Mouse (Mus musculus) MEL-GATA-1-ER (cell line): Measurements from ENCODE around the gene Tacr2.

Experiments
- DNase-seq: peaks from one replicate; pipeline ENCODE4 v3.0.0-alpha.2; 2012; ENCODE audit warnings: low read depth; ENCODE audit errors: extremely low read depth

Gene Tacr2

DNA sequence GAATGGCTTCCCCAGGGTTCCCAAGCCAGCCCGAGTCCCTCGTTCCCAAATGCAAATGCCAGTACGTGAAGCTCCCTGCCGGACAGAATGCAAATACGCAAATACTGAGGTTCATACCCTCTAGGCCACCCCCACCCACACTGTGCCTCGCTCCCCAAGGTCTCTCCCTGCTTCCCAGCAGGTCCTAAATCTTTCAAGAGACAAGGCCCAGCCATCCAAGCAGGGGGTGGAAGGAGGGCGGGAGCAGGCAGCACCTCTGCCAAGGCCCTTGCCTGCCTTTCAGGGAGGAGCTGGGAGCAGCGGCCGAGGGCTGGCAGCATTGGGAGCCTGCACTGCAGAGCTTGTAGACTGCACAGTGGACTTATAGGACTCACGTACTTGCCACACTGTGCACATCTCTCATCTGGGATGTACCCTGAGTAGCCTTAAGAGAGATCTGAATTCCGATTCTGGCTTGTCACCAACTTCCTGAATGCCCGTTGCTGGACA lies at the start of gene Tacr2:
Tacr2 (plus strand) TSS at position 439 of the 489 bp plus-strand sequence.
- no peak for DNase-seq

GRCm38 (mm10) chr10:62202574-62202973 lies 49.7 kb upstream of the Tacr2 start:
- no peak for DNase-seq

- DNase-seq: no peak
Measured at GRCm38 (mm10) chr10:62208241-62208896, 43.9 kb upstream of the Tacr2 start.

GRCm38 (mm10) chr10:62211310-62211709 lies 40.9 kb upstream of the Tacr2 start:
- DNase-seq: no peak

- peak; percentile 92 for DNase-seq
Measured at GRCm38 (mm10) chr10:62215169-62215616, 37.0 kb upstream of the Tacr2 start.

DNA sequence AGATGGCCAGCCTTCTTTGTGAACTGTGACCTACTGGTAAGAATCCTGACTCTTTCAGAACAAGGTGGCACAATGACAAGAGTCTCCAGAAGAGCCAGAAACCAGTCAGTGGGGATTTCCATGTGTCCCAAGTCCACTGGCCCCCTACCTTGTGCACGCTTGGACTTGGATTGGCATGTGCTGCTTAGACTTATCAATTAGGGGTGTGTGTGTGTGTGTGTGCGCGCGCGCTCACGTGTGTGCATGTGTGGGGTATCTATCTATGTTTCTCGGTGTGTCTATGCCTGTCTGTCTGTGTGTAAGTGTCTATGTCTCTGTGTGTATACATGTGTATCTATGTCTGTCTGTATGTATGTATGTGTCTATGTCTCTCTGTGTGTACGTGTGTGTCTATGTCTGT lies 36.6 kb upstream of the Tacr2 start:
- no peak for DNase-seq

GRCm38 (mm10) chr10:62216595-62216994 lies 35.6 kb upstream of the Tacr2 start:
- peak; percentile 43 for DNase-seq

GRCm38 (mm10) chr10:62217196-62217595 lies 35.0 kb upstream of the Tacr2 start:
- DNase-seq: no peak

DNA sequence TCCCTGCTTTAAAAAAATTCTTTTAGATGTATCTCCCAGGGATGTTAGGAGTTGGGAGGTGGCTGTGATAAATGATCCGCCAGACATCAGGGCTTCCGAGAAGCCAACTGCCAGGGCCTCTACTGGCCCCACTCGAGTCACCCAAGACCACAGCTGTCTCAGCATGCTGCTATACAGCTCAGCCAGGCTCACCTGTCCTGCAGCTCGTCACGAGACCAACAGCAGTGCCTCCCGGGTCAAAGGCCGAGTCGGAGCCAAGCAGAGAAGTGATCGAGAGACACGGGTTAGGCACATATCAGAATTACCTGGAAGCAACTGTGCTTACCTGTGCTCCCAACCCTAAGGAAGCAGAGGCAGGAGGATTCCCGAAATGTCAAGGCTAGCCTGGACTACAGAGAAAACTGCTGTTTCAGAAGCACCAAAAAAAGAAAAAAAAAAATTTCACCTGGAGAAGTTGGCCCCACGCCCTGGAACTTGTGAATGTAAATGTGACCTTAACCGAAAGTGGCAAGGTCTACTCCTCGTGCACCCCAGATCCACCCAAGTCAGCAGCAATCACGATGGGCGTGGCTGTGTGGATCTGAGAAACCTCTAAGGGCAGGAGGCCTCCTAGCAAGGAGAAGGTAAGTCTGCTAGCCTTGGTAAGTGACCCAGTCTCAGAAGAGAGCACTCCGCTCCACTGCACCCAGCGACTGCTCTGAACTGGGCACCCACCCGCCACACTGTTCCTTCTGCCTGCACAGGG lies 34.0 kb upstream of the Tacr2 start:
- no peak for DNase-seq

GRCm38 (mm10) chr10:62218789-62219172 lies 33.5 kb upstream of the Tacr2 start:
- DNase-seq: no peak

DNA sequence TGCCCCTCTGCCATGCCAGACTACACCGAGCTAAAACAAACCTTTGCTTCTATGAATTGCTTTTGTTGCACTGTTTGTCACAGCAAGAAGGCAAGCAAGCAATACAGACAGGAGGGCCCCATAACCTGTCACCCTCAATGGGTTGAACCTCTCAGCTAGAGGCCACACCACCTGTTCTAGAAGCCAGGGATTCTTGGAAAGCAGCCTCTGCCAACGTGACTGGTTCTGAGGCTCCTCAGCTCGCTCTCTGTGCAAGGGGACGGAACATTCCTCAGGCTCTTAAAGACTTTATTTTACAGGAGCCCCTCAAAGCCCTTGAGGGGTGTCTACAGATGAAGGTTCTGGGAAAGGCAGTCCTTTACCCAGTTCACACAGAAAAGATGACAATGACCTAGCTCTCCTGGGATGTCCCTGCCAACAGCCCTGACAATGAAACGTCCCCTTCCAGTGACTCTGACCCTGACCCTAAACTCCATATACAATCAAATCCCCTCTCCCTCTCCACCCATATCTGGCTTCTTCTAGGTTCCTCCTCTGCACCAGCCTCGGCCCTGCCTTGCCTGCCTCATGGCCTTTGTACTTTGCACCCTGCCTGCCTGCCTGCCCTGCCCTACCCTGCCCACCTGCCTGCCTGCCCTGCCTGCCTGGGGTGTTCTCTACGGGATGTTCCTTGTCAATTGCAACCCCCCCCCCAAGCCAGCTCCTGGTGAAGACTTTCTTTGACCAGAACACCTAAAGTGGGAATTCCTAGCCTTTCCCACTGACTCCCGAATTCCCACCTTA lies 31.3 kb upstream of the Tacr2 start:
- no peak for DNase-seq

DNA sequence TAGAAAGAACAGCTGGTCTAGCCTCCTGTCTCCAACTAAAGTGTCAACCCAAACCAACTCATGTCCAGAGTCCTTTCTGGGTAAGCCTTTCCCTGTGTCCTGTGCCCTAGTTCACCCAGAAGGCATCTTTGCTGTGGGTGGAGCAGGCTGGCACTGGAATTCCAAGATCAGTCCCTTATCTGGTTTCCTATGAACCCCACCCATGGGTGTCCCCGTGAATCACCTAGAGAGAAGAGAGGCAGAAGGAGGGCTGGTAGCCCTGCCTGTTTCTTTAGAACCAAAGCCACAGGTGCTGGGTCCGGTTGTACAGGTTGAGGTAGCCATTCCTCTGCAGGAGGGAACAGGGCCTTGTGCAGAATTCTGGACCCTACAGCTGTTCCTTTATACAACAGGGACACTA lies 30.6 kb upstream of the Tacr2 start:
- no peak for DNase-seq

DNA sequence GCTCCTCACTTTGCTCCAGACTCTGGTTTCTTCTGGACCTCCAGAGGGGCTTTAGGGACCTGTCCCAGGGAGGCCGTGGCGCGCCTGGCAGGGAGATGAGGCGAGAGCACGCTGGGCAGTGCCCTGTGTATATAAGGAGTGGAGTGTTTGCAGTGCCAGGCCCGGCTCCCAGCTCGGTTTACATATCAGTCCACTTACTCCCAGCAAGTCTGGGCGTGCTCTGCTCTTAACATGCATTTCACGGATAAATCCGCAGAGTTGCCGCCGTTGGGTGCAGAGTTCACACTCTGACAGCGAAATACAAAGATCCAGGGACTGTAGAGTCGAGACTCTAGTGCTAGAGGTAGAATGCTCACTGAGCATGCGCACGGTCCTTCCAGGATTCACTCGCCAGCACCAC lies 29.5 kb upstream of the Tacr2 start:
- DNase-seq: no peak

- no peak for DNase-seq
Measured at GRCm38 (mm10) chr10:62224231-62224630, 28.0 kb upstream of the Tacr2 start.

GRCm38 (mm10) chr10:62225839-62226238 lies 26.4 kb upstream of the Tacr2 start:
- DNase-seq: no peak

DNA sequence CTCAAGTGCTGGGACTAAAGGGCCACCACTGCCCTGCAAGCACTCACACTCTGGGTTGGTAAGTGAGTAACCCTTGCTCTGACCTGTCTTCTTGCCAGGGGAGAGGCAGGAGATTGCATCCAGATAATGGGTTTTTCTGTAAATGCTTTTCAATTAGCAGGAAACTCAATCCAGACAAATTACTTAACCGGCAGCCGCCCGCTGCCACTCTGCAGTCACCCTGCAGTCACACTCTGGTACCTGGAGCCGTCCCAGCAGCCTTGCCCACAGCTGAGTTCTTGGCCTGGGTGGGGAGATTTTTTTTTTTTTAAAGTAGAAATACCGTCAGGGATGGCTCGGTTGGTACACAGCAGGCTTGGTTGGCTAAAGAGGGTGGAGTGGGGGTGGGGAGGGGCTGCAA lies 24.1 kb upstream of the Tacr2 start:
- no peak for DNase-seq

DNA sequence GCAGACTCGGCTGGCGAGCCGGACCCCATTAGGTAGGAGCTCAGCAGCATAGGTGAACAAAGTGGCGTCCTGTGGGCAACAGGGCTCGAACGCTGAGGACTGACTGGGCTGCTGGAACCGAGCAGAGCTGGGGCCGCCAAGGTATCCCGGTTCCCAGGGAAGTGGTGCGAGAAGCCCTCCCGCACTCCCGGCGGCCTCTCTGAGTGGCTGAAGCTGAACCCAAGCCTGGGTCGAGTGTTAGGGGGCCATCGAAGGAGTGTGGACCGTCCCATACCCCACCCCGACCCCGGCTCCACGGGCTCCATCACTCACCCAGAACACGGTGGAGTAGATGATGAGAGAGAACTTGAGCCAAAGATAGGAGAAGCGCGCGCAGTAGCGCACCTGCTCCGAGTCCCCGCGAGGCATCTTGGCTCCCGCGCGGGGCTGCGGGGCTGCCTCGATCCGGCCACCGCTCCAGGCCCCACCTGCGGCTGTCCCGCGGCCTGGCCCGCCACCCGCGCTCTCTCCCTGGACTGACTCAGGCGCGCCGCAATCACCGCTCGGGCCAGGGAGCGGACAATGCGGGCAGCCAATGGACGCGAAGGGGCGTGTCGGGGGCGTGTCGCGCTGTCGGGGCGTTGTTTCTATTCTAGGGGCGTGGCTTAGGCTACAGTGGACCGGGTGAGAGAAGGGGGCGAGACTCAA lies 21.4 kb upstream of the Tacr2 start, which contains the start of gene Tspan15:
Tspan15 (minus strand) TSS at position 544 of the 687 bp plus-strand sequence.
- DNase-seq: peak; percentile 56

DNA sequence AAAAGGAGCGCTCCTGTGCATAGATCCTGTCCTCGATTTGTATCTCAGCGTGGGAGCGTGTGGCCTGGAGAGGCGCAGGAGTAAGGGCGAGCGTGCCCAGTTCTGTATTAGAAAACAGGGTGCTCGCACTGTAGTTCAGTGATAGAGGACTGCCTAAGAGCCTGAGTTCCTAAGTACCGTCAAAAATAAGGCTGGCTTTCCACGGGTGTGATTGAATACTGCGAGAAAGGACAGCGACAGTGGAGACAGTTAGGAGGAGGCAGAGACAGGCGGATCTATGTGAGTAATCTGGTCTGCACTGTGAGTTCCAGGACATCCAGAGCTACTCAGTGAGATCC lies 20.9 kb upstream of the Tacr2 start:
- no peak for DNase-seq

- no peak for DNase-seq
Measured at GRCm38 (mm10) chr10:62231811-62232210, 20.4 kb upstream of the Tacr2 start.

- DNase-seq: no peak
Measured at GRCm38 (mm10) chr10:62236165-62236564, 16.1 kb upstream of the Tacr2 start.

DNA sequence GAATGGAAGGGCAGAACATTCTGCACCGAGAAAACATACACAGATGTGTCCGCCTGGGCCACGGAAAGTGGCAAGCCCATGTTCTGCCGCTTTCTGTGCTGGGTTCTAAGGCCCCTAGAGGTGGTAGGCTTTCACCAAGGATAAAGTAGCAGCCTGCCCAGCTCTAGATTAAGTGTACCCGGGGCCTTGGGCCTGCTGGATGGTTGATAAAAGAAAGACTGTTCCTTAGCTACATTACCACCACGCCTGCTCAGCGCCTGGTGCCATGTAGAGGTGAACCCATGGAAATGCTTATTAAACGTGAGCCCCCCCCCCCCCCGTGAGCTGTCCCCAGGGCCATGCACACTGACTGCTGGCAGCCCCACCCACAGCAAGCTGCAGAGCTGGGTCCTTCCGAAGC lies 15.0 kb upstream of the Tacr2 start:
- DNase-seq: no peak
